Comparison of ENCODE assay signal across 1 mouse cellular context in genomic region chr8:84269950-84270773, GRCm38 (mm10).
A peak's percentile ranks its signal among the peaks of the same experiment; 100 is the strongest.
TF ChIP-seq lines count a peak whose summit lies in the region.

Gene Ccdc130 (minus strand): TSS chr8:84270380.

TF ChIP-seq in CH12.LX, 34 proteins besides CTCF, POLR2A, EP300 and RAD21 (continued from another document):
- TF ChIP-seq GABPA (IDR thresholded peaks at IDR 0.05; ENCODE audit: insufficient replicate concordance, low read depth, low read length) (peak; percentile 7; the same call in 1 of the 2 replicates), SIN3A (IDR thresholded peaks at IDR 0.05; ENCODE audit: low read length) (peak; percentile 83), TCF12 (IDR thresholded peaks at IDR 0.05; ENCODE audit: low read depth, low read length) (0 out of 2 replicates have a peak, but pooled peaks have one; percentile 27), ZC3H11A (IDR thresholded peaks at IDR 0.05; ENCODE audit: low read depth, low read length) (no peak), MAFK (IDR thresholded peaks at IDR 0.05; ENCODE audit: insufficient replicate concordance, low read length) (peak; percentile 71; the same call in 1 of the 2 replicates), CHD2 (IDR thresholded peaks at IDR 0.05; ENCODE audit: low read length) (peak; percentile 91), TBP (conservative IDR thresholded peaks at IDR 0.05; ENCODE audit: low read depth, low read length) (peak; percentile 65; the same call in 1 of the 2 replicates), MEF2A (IDR thresholded peaks at IDR 0.05; ENCODE audit: borderline replicate concordance, low read depth, low read length) (no peak), UBTF (IDR thresholded peaks at IDR 0.05; ENCODE audit: low read depth, low read length) (no peak), ETS1 (conservative IDR thresholded peaks at IDR 0.05; ENCODE audit: low read depth, low read length) (no peak), NRF1 (IDR thresholded peaks at IDR 0.05; ENCODE audit: low read depth, low read length) (peak; percentile 93)
